8 mouse cellular contexts compared by ENCODE assay signal in genomic region chr16:17759813-17760321, GRCm38 (mm10). TPM values are rescaled to one million over a fixed set of nuclear protein-coding genes. Genes with fewer than 3 reads are reported as not detected.
DNase-seq lines count a peak whose midpoint lies in the region; ATAC-seq and TF ChIP-seq lines count a peak whose summit lies in the region.

No protein-coding gene starts in this region.

- H3K4me2 ChIP-seq in heart, embryonic 14.5 days (ENCODE audit: low read length) = peak overlapping the region; percentile 96
- H3K4me2 ChIP-seq in kidney, embryonic 16.5 days (replicated peaks; ENCODE audit: low read depth, low read length) = peak overlapping the region; percentile 92
- H3K4me2 ChIP-seq in liver, embryonic 13.5 days = peak overlapping the region; percentile 96

- no peaks in the 10 kb centered on the region for H3K27me3 ChIP-seq in ES-Bruce4 (ENCODE audit: control insufficient read depth, insufficient read depth, low read length, poor library complexity, severe bottlenecking)
- no peaks in the 10 kb centered on the region for H3K27me3 ChIP-seq in heart, embryonic 14.5 days (ENCODE audit: control insufficient read depth, insufficient read depth, low read length)
- H3K27me3 ChIP-seq in kidney, embryonic 16.5 days (ENCODE audit: insufficient read depth, low read length) = no peaks in the 10 kb centered on the region
- 0 out of 2 replicates have a peak, but pooled peaks cover 6% of the 10 kb centered on the region for H3K27me3 ChIP-seq in liver, embryonic 13.5 days

- no peaks in the 10 kb centered on the region for H3K36me3 ChIP-seq in ES-Bruce4 (ENCODE audit: control insufficient read depth, insufficient read depth, low read length, poor library complexity, severe bottlenecking)
- peaks cover 13% of the 10 kb centered on the region for H3K36me3 ChIP-seq in heart, embryonic 14.5 days (ENCODE audit: control insufficient read depth, insufficient read depth, low read length)
- 0 out of 2 replicates have a peak, but pooled peaks cover 4% of the 10 kb centered on the region for H3K36me3 ChIP-seq in kidney, embryonic 16.5 days (ENCODE audit: insufficient read depth, low read length)
- H3K36me3 ChIP-seq in liver, embryonic 13.5 days = no peaks in the 10 kb centered on the region

- H3K4me1 ChIP-seq in ES-Bruce4 (ENCODE audit: control insufficient read depth, insufficient read depth, low read length) = peaks cover 3% of the 10 kb centered on the region
- H3K4me1 ChIP-seq in bone marrow, adult 2 months (ENCODE audit: control insufficient read depth, insufficient read depth, low read length) = peaks cover 2% of the 10 kb centered on the region
- peaks cover 12% of the 10 kb centered on the region for H3K4me1 ChIP-seq in embryonic fibroblast, embryonic 13.5 days (ENCODE audit: control insufficient read depth, insufficient read depth, low read length)
- H3K4me1 ChIP-seq in heart, embryonic 14.5 days (ENCODE audit: control insufficient read depth in 2 of 2, insufficient read depth in 2 of 2, low read length in 2 of 2) = peaks cover 2 to 20% of the 10 kb centered on the region in 2 experiments; a peak in 3 of 4 replicates
- H3K4me1 ChIP-seq in kidney, embryonic 16.5 days (ENCODE audit: insufficient read depth, low read length) = peaks cover 19% of the 10 kb centered on the region
- H3K4me1 ChIP-seq in liver, embryonic 13.5 days (replicated peaks) = peaks cover 58% of the 10 kb centered on the region

- H3K9me3 ChIP-seq in ES-Bruce4 (replicated peaks; ENCODE audit: control insufficient read depth, insufficient read depth, low read length, poor library complexity, severe bottlenecking) = 0 out of 2 replicates have a peak, but pooled peaks cover 3% of the 10 kb centered on the region
- no peaks in the 10 kb centered on the region for H3K9me3 ChIP-seq in heart, embryonic 14.5 days (ENCODE audit: control insufficient read depth, low read length)
- no peaks in the 10 kb centered on the region for H3K9me3 ChIP-seq in kidney, embryonic 16.5 days (ENCODE audit: low read length)
- no peaks in the 10 kb centered on the region for H3K9me3 ChIP-seq in liver, embryonic 13.5 days (replicated peaks)

- H3K27ac ChIP-seq in ES-Bruce4 (ENCODE audit: insufficient read depth, low read length) = no peak overlapping the region
- H3K27ac ChIP-seq in bone marrow, adult 2 months (ENCODE audit: control insufficient read depth, insufficient read depth, low read depth, low read length, poor library complexity) = no peak overlapping the region; the same call in 1 of the 2 replicates
- H3K27ac ChIP-seq in embryonic fibroblast, embryonic 13.5 days (ENCODE audit: insufficient read depth, low read length) = no peak overlapping the region
- peak overlapping the region in 1 of 2 experiments; percentile 72; a peak in 2 of 4 replicates for H3K27ac ChIP-seq in heart, embryonic 14.5 days (replicated peaks in 1 of 2; ENCODE audit: control insufficient read depth in 1 of 2, insufficient read depth in 1 of 2, low read depth in 2 of 2, low read length in 2 of 2)
- peak overlapping the region; percentile 58; the same call in 1 of the 2 replicates for H3K27ac ChIP-seq in kidney, embryonic 16.5 days (ENCODE audit: low read length)
- H3K27ac ChIP-seq in liver, embryonic 13.5 days = peak overlapping the region; percentile 29

- ATAC-seq in heart, embryonic 14.5 days (ENCODE audit: insufficient number of reproducible peaks, insufficient read depth, low FRiP score, low read depth) = peak; percentile 27; the same call in 1 of the 2 replicates
- peak; percentile 72 for ATAC-seq in kidney, embryonic 16.5 days (ENCODE audit: low FRiP score, low TSS enrichment)
- peak; percentile 41 for ATAC-seq in liver, embryonic 13.5 days (ENCODE audit: low read depth)

- TF ChIP-seq EP300 in ES-Bruce4 (IDR thresholded peaks at IDR 0.05; ENCODE audit: insufficient read depth, low read depth, low read length) = no peak

- DNase-seq in liver, embryonic 13.5 days = peak; percentile 29
- peak; percentile 33 to 37 for DNase-seq in natural killer cell, adult 2 months (ENCODE audit: low spot score in 2 of 2)
- DNase-seq in urinary bladder, postnatal 36 days (ENCODE audit: low spot score in 2 of 2) = peak; percentile 42 to 58

- no peak for TF ChIP-seq CTCF in ES-Bruce4 (IDR thresholded peaks at IDR 0.05; ENCODE audit: low read depth, low read length)
- no peak for TF ChIP-seq CTCF in bone marrow, adult 2 months (IDR thresholded peaks at IDR 0.05; ENCODE audit: control insufficient read depth, insufficient read depth, low read length)
- no peak for TF ChIP-seq CTCF in embryonic fibroblast, embryonic 13.5 days (IDR thresholded peaks at IDR 0.05; ENCODE audit: borderline replicate concordance, insufficient read depth, low read length)

- no peak for TF ChIP-seq POLR2A in ES-Bruce4 (IDR thresholded peaks at IDR 0.05; ENCODE audit: insufficient read depth, low read length)
- no peak for TF ChIP-seq POLR2A in bone marrow, adult 2 months (IDR thresholded peaks at IDR 0.05; ENCODE audit: borderline replicate concordance, control insufficient read depth, low read depth, low read length)
- TF ChIP-seq POLR2A in embryonic fibroblast, embryonic 13.5 days (IDR thresholded peaks at IDR 0.05; ENCODE audit: low read depth, low read length) = no peak

- H3K9ac ChIP-seq in ES-Bruce4 (ENCODE audit: low read depth, poor library complexity, severe bottlenecking) = peak overlapping the region; percentile 86
- H3K9ac ChIP-seq in heart, embryonic 14.5 days (ENCODE audit: low read length) = peak overlapping the region; percentile 93
- H3K9ac ChIP-seq in kidney, embryonic 16.5 days (replicated peaks; ENCODE audit: low read length) = peak overlapping the region; percentile 89
- peak overlapping the region; percentile 80 for H3K9ac ChIP-seq in liver, embryonic 13.5 days

- under 1% methylated on average over 54 of the region's 54 CpGs for WGBS in bone marrow, adult 2 months
- WGBS in heart, embryonic 14.5 days = 1% methylated on average over 54 of the region's 54 CpGs
- WGBS in kidney, embryonic 16.5 days = under 1% methylated on average over 54 of the region's 54 CpGs
- 2% methylated on average over 54 of the region's 54 CpGs for WGBS in liver, embryonic 13.5 days (ENCODE audit: insufficient replicate concordance)

- peak overlapping the region; percentile 81 for H3K4me3 ChIP-seq in ES-Bruce4 (ENCODE audit: low read depth, low read length)
- peak overlapping the region; percentile 65 for H3K4me3 ChIP-seq in bone marrow, adult 2 months (replicated peaks; ENCODE audit: control insufficient read depth, low read depth, low read length)
- H3K4me3 ChIP-seq in embryonic fibroblast, embryonic 13.5 days (ENCODE audit: insufficient read depth, low read length) = peak overlapping the region; percentile 51
- H3K4me3 ChIP-seq in heart, embryonic 14.5 days (ENCODE audit: control insufficient read depth in 1 of 2, insufficient read depth in 1 of 2, low read depth in 1 of 2, low read length in 2 of 2) = peak overlapping the region; percentile 46 to 67
- H3K4me3 ChIP-seq in kidney, embryonic 16.5 days (ENCODE audit: low read length) = peak overlapping the region; percentile 64
- H3K4me3 ChIP-seq in liver, embryonic 13.5 days (replicated peaks) = peak overlapping the region; percentile 64

RNA-seq across cellular contexts. Expression of gene Klhl22, which starts 0.4 kb away (rescaled TPM):
- 40.2 and 44.0 TPM in 2 replicates for polyA plus RNA-seq in ES-Bruce4 (2011; ENCODE audit: insufficient read depth, insufficient read length, low read depth, missing spikeins)
- 5.7 and 7.8 TPM in 2 replicates for polyA plus RNA-seq in bone marrow, adult 2 months (2011; ENCODE audit: insufficient read depth, insufficient read length, low replicate concordance, missing spikeins)
- 53.4 and 63.8 TPM in 2 replicates for polyA plus RNA-seq in embryonic fibroblast, embryonic 13.5 days (2011; ENCODE audit: insufficient read length, low read depth, missing spikeins)
- polyA plus RNA-seq in heart, embryonic 14.5 days (2014; fragmentation: Nextera tagmentation; extraction: Ambion mirVana) = 42.0 and 43.6 TPM in 2 replicates
- polyA plus RNA-seq in kidney, embryonic 16.5 days (2015; fragmentation: Nextera tagmentation; extraction: Ambion mirVana) = 69.8 and 72.0 TPM in 2 replicates
- 14.3 TPM in 2 replicates for polyA plus RNA-seq in liver, embryonic 13.5 days (2015; fragmentation: Nextera tagmentation; extraction: Ambion mirVana)

RNA-seq across cellular contexts. Expression of gene Med15, which starts 27.2 kb away (rescaled TPM):
- 51.5 and 54.7 TPM in 2 replicates for polyA plus RNA-seq in ES-Bruce4 (2011; ENCODE audit: insufficient read depth, insufficient read length, low read depth, missing spikeins)
- polyA plus RNA-seq in bone marrow, adult 2 months (2011; ENCODE audit: insufficient read depth, insufficient read length, low replicate concordance, missing spikeins) = 22.5 and 38.0 TPM in 2 replicates
- polyA plus RNA-seq in embryonic fibroblast, embryonic 13.5 days (2011; ENCODE audit: insufficient read length, low read depth, missing spikeins) = 65.3 and 67.2 TPM in 2 replicates
- 26.8 and 31.6 TPM in 2 replicates for polyA plus RNA-seq in heart, embryonic 14.5 days (2014; fragmentation: Nextera tagmentation; extraction: Ambion mirVana)
- 44.1 and 56.1 TPM in 2 replicates for polyA plus RNA-seq in kidney, embryonic 16.5 days (2015; fragmentation: Nextera tagmentation; extraction: Ambion mirVana)
- 15.8 and 20.2 TPM in 2 replicates for polyA plus RNA-seq in liver, embryonic 13.5 days (2015; fragmentation: Nextera tagmentation; extraction: Ambion mirVana)

RNA-seq across cellular contexts. Expression of gene Scarf2, which starts 37.2 kb away (rescaled TPM):
- polyA plus RNA-seq in ES-Bruce4 (2011; ENCODE audit: insufficient read depth, insufficient read length, low read depth, missing spikeins) = 5.8 and 6.5 TPM in 2 replicates
- 2.5 and 5.7 TPM in 2 replicates for polyA plus RNA-seq in bone marrow, adult 2 months (2011; ENCODE audit: insufficient read depth, insufficient read length, low replicate concordance, missing spikeins)
- polyA plus RNA-seq in embryonic fibroblast, embryonic 13.5 days (2011; ENCODE audit: insufficient read length, low read depth, missing spikeins) = 46.1 and 46.5 TPM in 2 replicates
- 7.9 and 11.1 TPM in 2 replicates for polyA plus RNA-seq in heart, embryonic 14.5 days (2014; fragmentation: Nextera tagmentation; extraction: Ambion mirVana)
- 8.1 and 8.9 TPM in 2 replicates for polyA plus RNA-seq in kidney, embryonic 16.5 days (2015; fragmentation: Nextera tagmentation; extraction: Ambion mirVana)
- polyA plus RNA-seq in liver, embryonic 13.5 days (2015; fragmentation: Nextera tagmentation; extraction: Ambion mirVana) = 1.0 TPM in 2 replicates

Comparison
In these comparisons a context has a peak if more than half of its experiments do, and no peak if none do; other contexts are left out.
1. H3K27ac ChIP-seq: peak in kidney, embryonic 16.5 days (single experiment) and liver, embryonic 13.5 days (single experiment); none in ES-Bruce4 (single experiment), bone marrow, adult 2 months (single experiment) and embryonic fibroblast, embryonic 13.5 days (single experiment).
2. Peak in every context shown above with its lines, with median percentiles within 50 percentile points of each other: H3K4me3 ChIP-seq, H3K9ac ChIP-seq, ATAC-seq, H3K4me2 ChIP-seq and DNase-seq.